Comparison of ENCODE assay signal across 15 mouse cellular contexts in genomic region chr6:121014339-121014738, GRCm38 (mm10).
A peak's percentile ranks its signal among the peaks of the same experiment; 100 is the strongest.
DNase-seq lines count a peak whose midpoint lies in the region; ATAC-seq and TF ChIP-seq lines count a peak whose summit lies in the region.
"Had no signal": no experiment of that assay in that cellular context is flagged by ENCODE, and none has a peak within 500 bp of the region (broad histone marks: within the 10 kb centered on the region; RNA-seq: fewer than 3 reads in every experiment).

No protein-coding gene starts in this region.

- DNase-seq in heart, adult 11 months, result peak; percentile 95
- DNase-seq in lung, adult 18-20 months, result peak; percentile 24 to 34
- no peak for DNase-seq in lung, postnatal 0 days (ENCODE audit: low spot score)
- DNase-seq in neural tube, embryonic 10.5 days (ENCODE audit: extremely low spot score, low spot score), result no peak
- no peak for DNase-seq in right cerebral cortex, postnatal 36 days (ENCODE audit: low spot score in 2 of 2)
- DNase-seq: layer of hippocampus, postnatal 36 days; right cerebral cortex, postnatal 25 days had no signal

- H3K4me2 ChIP-seq in heart, embryonic 11.5 days, result no peak overlapping the region
- H3K4me2 ChIP-seq in lung, postnatal 0 days (replicated peaks; ENCODE audit: low read depth, low read length), result no peak overlapping the region
- no peak overlapping the region for H3K4me2 ChIP-seq in neural tube, embryonic 12.5 days (replicated peaks)
- H3K4me2 ChIP-seq: embryonic facial prominence, embryonic 12.5 days; neural tube, embryonic 13.5 days had no signal

- no peaks in the 10 kb centered on the region for H3K9me3 ChIP-seq in heart, embryonic 11.5 days (replicated peaks; ENCODE audit: control insufficient read depth, low read length)
- no peaks in the 10 kb centered on the region for H3K9me3 ChIP-seq in lung, postnatal 0 days (ENCODE audit: low read length)
- H3K9me3 ChIP-seq in neural tube, embryonic 12.5 days, result no peaks in the 10 kb centered on the region
- H3K9me3 ChIP-seq: embryonic facial prominence, embryonic 12.5 days; neural tube, embryonic 13.5 days had no signal

- H3K4me1 ChIP-seq in heart, embryonic 11.5 days (ENCODE audit: control insufficient read depth, insufficient read depth, low read length), result 0 out of 2 replicates have a peak, but pooled peaks cover 3% of the 10 kb centered on the region
- H3K4me1 ChIP-seq in lung, postnatal 0 days (ENCODE audit: insufficient read depth, low read depth, low read length), result peaks cover 7% of the 10 kb centered on the region; the same call in 1 of the 2 replicates
- H3K4me1 ChIP-seq in neural tube, embryonic 12.5 days, result no peaks in the 10 kb centered on the region
- H3K4me1 ChIP-seq: embryonic facial prominence, embryonic 12.5 days had no signal

- TF ChIP-seq EP300 in lung, postnatal 0 days (IDR thresholded peaks at IDR 0.05), result no peak

- H3K27me3 ChIP-seq in heart, embryonic 11.5 days (ENCODE audit: control insufficient read depth, insufficient read depth, low read length), result no peaks in the 10 kb centered on the region
- H3K27me3 ChIP-seq in lung, postnatal 0 days (replicated peaks; ENCODE audit: insufficient read depth, low read length), result no peaks in the 10 kb centered on the region
- H3K27me3 ChIP-seq in neural tube, embryonic 12.5 days (replicated peaks), result no peaks in the 10 kb centered on the region
- H3K27me3 ChIP-seq: embryonic facial prominence, embryonic 12.5 days; neural tube, embryonic 13.5 days; Patski had no signal

- no peak for ATAC-seq in heart, embryonic 11.5 days (replicated peaks; ENCODE audit: insufficient number of reproducible peaks, low FRiP score, low TSS enrichment)
- ATAC-seq in lung, postnatal 0 days, result no peak
- no peak for ATAC-seq in neural tube, embryonic 12.5 days (ENCODE audit: low FRiP score, low read depth)
- no peak for ATAC-seq in erythroid progenitor cell, adult 5-6 weeks (replicated peaks; ENCODE audit: low FRiP score, poor library complexity, severe bottlenecking)
- ATAC-seq: Patski had no signal

- H3K4me3 ChIP-seq in heart, embryonic 11.5 days (ENCODE audit: low read depth, low read length), result no peak overlapping the region
- H3K4me3 ChIP-seq in lung, postnatal 0 days (ENCODE audit: low read depth, low read length), result no peak overlapping the region
- no peak overlapping the region for H3K4me3 ChIP-seq in neural tube, embryonic 12.5 days
- H3K4me3 ChIP-seq: embryonic facial prominence, embryonic 12.5 days; neural tube, embryonic 13.5 days had no signal

- 73% methylated on average over 11 of the region's 11 CpGs for WGBS in heart, embryonic 11.5 days (ENCODE audit: insufficient replicate concordance)
- 59% methylated on average over 11 of the region's 11 CpGs for WGBS in lung, postnatal 0 days
- 86% methylated on average over 11 of the region's 11 CpGs for WGBS in neural tube, embryonic 12.5 days

- no peak overlapping the region for H3K27ac ChIP-seq in heart, embryonic 11.5 days (ENCODE audit: low read depth, low read length)
- H3K27ac ChIP-seq in lung, postnatal 0 days (ENCODE audit: low read length), result no peak overlapping the region
- no peak overlapping the region for H3K27ac ChIP-seq in neural tube, embryonic 12.5 days
- H3K27ac ChIP-seq: embryonic facial prominence, embryonic 12.5 days; hindbrain, postnatal 0 days; liver, embryonic 14.5 days; neural tube, embryonic 13.5 days had no signal

- H3K9ac ChIP-seq in heart, embryonic 11.5 days (ENCODE audit: low read depth, low read length), result no peak overlapping the region
- H3K9ac ChIP-seq in lung, postnatal 0 days (replicated peaks; ENCODE audit: low read depth), result no peak overlapping the region
- H3K9ac ChIP-seq in neural tube, embryonic 12.5 days, result 0 out of 2 replicates have a peak overlapping the region, but pooled peaks have one; percentile 13
- H3K9ac ChIP-seq: embryonic facial prominence, embryonic 12.5 days; liver, embryonic 14.5 days; neural tube, embryonic 13.5 days had no signal

- H3K36me3 ChIP-seq in heart, embryonic 11.5 days (ENCODE audit: control insufficient read depth, insufficient read depth, low read length), result peaks cover 15% of the 10 kb centered on the region
- 0 out of 2 replicates have a peak, but pooled peaks cover 8% of the 10 kb centered on the region for H3K36me3 ChIP-seq in lung, postnatal 0 days (ENCODE audit: insufficient read depth, low read length)
- H3K36me3 ChIP-seq in neural tube, embryonic 12.5 days, result peaks cover 36% of the 10 kb centered on the region

- no peak for TF ChIP-seq CTCF in lung, postnatal 0 days (IDR thresholded peaks at IDR 0.05)

Comparison
In these comparisons a context has a peak if more than half of its experiments do, and no peak if none do; other contexts are left out.
1. DNase-seq: peak in heart, adult 11 months (single experiment) and lung, adult 18-20 months (2 of 2); none in lung, postnatal 0 days (single experiment), neural tube, embryonic 10.5 days (single experiment) and right cerebral cortex, postnatal 36 days (0 of 2).